Mouse (Mus musculus): ENCODE data around the gene Tmprss9.

Tmprss9 gene

DNA sequence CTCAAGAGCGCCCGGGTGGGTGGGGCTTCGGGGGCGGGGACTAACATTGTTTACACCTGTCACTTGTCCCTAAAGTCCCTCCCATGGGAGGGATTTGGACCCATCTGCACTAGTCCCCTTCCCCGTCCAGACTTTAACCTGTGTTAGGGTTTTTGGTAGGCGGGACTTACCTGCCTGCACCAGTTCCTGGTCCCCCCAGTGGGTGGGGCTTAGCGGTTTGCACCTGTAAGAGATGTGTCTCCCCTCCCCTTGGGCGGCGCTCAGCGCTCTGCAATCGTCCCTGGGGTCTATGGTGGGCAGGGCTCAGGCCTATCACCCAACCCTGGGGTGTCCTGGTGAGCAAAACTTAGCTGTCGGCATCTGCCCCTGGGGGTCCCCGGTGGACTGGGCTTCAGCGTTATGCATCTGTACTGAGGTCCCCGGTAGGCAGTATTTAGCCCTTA, 45.7 kb downstream of the Tmprss9 start:
- peak in 1 of 2 experiments; percentile 57 for DNase-seq

- peak; percentile 90 to 93 for DNase-seq
These were observed 46.3 kb downstream of the Tmprss9 start, which contains the start of gene Lmnb2 for GRCm38 (mm10) chr10:80917779-80918434. Gene Lmnb2 (minus strand): TSS chr10:80918245.

- DNase-seq: no peak
These were observed 50.3 kb downstream of the Tmprss9 start for GRCm38 (mm10) chr10:80921923-80922322.

DNA sequence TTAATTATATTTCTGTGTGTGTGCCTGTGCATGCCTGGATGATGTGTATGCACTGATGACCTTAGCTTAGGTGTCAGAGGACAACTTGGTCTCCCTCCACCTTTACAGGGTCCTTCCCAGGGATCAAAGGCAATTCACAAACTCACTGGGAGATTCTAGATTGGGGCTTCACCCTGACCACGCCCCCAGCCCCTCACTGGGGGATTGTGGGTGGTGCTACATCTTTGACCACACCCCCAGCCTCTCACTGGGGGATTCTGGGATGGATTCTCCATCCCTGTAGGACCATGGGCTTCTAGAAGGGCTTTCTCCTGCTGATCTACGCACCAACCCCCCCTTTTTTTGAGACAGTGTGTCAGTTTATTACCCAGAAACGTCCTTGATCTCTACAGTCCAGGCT, 53.8 kb downstream of the Tmprss9 start:
- no peak for DNase-seq

DNA sequence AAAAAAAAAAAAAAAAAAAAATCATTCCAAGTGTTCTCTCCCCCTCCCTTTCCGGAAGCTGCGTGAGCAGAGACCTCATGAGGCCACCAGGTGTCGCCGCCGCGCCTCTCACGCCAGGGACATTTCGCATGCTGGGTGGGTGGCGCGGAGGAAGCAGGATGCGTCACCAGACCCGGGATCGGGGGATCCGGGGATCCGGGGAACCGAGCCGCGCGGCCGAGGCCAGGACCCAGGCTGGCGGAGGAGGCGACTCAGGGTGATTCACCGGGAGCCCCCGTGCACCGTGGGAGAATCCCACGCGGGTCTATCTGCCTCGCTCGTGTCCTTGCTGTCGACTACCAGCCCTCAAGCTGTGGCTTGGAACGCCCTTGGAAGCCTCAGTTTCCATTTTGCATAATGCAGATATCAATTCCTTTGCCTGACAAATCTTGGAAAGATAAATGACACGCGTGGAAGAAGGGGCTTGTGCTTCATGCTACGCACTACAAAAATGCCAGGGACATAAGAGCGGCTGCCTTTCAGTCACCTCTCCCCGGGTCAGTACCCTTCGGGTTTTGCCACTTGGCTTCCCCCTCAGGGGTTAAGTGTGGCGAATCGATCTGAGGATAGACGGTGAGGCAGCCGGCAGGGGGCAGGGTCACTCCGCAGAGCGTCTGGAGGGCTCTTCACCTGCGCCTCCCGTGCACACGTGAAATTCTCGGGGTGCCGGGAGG, 57.1 kb downstream of the Tmprss9 start:
- DNase-seq: peak; percentile 95 to 96

- DNase-seq: peak; percentile 98 to 99
These were observed 57.9 kb downstream of the Tmprss9 start, which contains the start of gene Gadd45b for GRCm38 (mm10) chr10:80929299-80930226. Gene Gadd45b (plus strand): TSS chr10:80930073.

DNA sequence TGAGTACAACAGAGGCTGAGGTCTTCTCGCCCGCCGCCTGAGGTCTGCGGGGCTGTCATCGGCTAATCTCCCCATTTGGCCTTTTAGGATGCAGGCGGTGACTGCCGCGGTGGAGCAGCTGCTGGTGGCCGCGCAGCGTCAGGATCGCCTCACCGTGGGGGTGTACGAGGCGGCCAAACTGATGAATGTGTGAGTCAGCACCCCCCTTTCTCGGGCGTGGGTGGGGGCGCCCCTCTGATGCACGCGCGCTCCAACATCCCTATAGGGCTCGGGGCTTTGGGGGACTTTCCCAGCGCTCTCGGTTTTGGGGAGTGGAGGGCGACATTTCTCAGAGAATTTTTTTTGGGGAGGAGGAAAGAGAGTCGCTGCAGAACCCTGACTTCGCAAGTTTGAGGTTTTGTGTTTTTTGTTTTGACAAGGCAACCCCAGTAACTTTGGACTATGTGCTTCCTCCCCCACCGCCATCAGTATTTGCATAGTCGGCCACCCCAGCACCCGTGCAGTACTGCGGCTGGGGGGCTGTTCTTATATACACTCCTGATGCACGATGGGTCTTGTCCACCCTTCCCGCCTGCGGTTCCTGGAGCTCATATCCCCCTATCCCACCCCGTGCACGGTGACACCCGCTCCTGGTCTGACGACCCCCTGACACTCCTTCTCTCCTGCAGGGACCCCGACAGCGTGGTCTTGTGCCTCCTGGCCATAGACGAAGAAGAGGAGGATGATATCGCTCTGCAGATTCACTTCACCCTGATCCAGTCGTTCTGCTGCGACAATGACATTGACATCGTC, 58.9 kb downstream of the Tmprss9 start:
- DNase-seq: peak; percentile 76 to 81

- DNase-seq: peak; percentile 63 to 71
These were observed 59.6 kb downstream of the Tmprss9 start for GRCm38 (mm10) chr10:80931153-80931671.

DNA sequence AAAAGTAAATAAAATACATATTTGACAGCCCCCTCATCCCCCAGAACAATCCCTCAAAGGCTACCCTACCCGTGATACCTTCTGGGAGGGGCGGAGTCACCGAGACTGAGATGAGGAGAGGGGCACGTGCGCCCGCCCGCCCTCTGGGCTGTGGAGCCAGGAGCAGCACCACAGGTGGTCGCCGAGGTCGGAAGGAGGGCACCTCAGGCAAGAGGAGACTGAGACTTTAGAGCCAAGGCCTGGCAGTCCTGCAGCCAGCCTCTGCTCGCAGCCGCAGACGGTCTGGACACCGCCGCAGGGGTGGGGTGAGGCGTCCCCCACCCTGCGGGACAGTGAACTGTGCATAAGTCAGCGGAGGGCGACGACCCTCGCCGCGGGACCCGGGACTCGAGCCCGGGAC, 60.0 kb downstream of the Tmprss9 start:
- peak; percentile 34 to 58 for DNase-seq

DNA sequence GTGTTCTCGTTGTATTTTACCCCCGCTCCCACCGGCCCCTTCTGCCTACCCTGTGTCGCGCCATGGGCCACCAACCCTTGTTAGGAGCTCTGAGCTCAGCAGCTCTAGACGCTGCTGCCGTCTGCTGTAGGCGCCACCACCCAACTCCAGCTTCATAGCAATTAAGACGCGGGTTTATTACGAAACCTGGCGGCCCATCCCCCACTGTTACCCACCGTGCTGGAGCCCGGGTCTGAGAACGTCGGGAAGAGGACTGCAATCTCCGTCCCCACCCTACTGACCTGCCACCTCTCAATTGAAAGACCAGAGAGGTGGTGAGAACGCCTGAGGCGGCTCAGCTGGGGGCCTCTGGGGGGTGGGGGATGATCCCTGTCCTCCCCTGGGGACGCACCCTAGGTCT, 60.6 kb downstream of the Tmprss9 start:
- DNase-seq: peak in 1 of 2 experiments; percentile 19

DNA sequence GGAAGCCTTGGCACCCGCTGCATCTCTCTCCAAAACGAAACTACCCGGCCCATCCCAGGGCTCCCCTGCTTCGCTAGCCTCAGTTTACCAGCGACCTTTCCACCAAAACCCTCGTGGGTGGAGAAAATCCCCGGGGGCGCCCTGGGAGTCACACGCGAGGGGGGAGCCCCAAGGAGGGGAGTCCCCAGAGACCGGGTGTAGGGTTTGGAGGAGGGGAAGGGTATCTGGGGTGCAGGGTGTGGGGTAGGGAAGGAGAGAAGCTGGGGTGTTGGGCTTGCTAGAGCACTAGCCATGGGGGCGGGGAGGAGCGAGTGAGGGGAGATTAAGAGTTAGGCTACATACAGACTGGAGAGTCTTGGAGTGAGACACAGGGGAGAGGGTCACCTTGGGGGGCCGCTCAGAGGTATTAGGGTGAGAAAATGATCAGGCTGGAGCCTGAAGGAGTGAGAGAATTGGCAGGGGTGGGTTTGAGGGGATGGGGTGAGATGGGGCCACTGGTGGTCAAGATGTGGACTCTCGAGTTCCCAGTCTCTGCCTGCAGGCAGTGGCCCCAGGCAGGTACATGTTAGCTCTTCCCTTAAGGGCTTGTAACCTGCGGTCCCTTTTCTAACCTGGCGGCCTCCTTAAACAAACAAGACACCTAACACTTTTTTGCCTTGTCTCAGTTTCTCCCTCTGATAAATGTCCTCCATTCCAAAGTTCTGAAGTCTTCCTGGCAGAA, 61.2 kb downstream of the Tmprss9 start:
- DNase-seq: peak in 1 of 2 experiments; percentile 12

DNA sequence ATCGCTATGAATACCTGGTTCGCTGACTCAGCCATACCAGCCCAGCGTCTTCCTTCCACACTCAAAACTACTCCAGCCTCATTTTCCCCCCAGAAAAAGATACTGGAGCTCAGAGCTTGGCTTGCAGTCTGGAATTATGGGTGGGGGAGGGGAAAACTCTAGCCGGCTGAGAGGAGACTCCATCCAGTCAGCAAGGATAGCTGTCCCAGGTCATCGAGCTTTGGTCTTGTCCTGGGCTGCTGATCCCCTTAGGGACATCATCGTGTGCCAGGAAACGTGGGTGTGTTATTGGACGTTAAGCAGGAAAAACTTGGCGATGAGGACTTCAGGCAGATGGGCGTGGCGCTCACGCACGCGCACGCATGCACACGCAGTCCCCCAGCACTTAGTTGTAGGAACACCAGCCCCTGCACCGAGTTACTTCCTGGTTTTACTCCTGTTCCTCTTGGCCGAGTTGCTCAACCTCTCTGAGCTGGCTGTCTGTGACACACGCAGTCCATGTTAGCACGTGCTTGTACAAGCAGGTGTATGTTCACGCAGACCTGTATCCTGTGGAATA, 61.9 kb downstream of the Tmprss9 start:
- DNase-seq: peak in 1 of 2 experiments; percentile 21

DNA sequence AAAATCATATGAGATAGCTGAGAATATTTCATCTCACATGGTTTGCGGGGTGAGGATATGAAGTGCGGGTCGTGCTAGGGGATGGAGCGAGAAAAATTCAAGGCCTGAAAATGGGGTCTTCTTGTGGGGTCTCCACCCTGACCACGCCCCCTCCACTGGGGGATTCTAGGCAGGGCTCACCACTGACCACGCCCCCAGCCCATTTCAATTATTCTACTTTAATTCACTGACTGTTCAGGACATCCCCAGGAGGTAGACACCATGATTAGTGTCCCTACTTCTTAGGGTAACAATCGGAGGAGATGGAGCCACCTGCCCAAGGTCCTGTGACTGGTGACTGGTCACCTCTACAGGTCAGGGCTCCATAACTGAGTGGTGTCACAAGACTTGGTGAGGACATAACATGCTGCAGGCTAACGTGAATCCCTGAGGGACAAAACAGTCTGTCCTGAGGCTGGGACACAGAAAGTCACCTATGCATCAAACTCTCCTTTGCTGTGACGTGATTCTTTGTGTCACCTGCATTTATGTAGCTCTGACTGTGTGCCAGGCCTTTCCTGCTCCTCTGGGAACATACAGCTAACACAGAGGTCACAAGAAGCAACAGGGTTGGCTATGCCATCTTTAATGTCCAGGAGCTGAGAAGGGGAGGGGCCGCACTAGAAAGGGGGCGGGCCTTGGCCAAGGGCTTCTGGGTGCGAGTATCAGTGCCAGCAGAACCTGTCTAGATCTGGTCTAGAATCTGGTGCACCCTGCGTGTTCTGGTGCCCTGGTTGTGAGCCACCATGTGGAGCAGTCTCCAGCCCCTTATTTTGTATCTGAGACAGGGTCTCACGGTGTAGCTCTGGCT, 62.7 kb downstream of the Tmprss9 start:
- DNase-seq: no peak

DNA sequence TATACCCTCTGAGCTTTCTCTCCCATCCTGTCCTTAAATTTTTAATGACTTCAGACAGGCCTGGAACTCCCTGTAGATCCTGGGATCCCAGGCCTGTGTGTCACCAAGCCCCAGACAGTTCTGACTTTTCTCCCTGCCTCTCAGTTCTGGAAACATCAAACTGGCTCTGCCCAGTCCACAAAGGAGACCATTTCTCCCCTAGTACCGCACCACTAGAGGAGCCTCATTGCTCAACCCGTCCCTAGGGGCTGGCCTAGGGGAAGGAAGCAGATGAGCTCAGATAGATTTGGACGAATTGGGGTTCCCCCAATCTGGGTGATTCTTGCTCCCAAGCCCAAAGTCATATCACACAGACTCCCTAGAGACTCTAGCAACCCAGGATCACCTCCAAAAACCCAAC, 63.6 kb downstream of the Tmprss9 start:
- DNase-seq: no peak

DNA sequence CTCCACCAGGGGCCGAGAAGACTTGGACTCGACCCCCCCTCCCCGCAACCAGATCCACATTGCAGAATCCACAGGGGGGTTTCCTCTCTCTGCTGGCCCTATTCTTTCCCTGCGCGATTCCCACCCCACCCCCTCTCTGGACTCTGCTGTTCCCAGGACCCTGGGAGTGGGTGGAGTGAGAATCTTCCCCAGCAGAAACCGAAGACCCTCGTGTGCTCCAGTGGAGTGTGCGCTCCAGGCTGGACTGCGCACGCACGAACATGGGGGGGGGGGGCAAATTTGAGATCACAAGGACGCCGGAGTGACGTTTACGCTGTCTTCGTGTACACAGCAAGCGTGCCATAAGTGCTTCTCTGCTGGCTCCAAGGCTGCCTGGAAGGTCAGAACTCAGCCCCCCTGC, 64.0 kb downstream of the Tmprss9 start:
- no peak for DNase-seq

GRCm38 (mm10) chr10:80936135-80936809, 64.6 kb downstream of the Tmprss9 start:
- peak; percentile 73 to 83 for DNase-seq

DNA sequence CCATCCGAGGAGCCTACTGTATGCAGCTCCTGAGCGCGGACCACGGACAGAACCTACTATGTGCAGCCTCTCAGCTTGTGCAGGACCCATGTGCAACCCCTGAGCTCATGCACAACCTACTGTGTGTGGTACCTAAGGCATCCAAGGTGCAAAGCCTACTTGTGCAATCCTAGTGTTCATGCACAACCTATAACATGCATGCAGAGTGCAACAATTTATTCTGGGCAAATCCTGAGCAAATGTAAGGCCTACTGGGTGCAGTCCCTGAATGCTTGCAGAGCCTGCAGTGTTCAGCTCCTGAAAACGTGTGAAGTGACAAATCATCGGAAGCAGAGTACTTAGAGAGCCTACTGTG, 65.1 kb downstream of the Tmprss9 start:
- DNase-seq: no peak

GRCm38 (mm10) chr10:80937646-80938045, 66.0 kb downstream of the Tmprss9 start:
- DNase-seq: peak; percentile 39 to 64

- DNase-seq: peak in 1 of 2 experiments; percentile 41
These were observed 67.3 kb downstream of the Tmprss9 start for GRCm38 (mm10) chr10:80938831-80939550.

Data from cerebellum, postnatal 25 days (tissue).